ENCODE assay signal across 11 mouse cellular contexts in genomic region chr19:46375489-46375888, GRCm38 (mm10). TPM values are rescaled to one million over a fixed set of nuclear protein-coding genes. Genes with fewer than 3 reads are reported as not detected.
DNase-seq lines count a peak whose midpoint lies in the region; ATAC-seq and TF ChIP-seq lines count a peak whose summit lies in the region.
"Had no signal": no experiment of that assay in that cellular context is flagged by ENCODE, and none has a peak within 500 bp of the region (broad histone marks: within the 10 kb centered on the region; RNA-seq: fewer than 3 reads in every experiment).

No protein-coding gene starts in this region.

- WGBS in liver, adult 2 months: 32% methylated on average over 5 of the region's 5 CpGs
- 79% methylated on average over 5 of the region's 5 CpGs for WGBS in liver, embryonic 11.5 days
- 26% methylated on average over 5 of the region's 5 CpGs for WGBS in lung, adult 2 months
- 80% methylated on average over 5 of the region's 5 CpGs for WGBS in limb, embryonic 10.5 days

- H3K9me3 ChIP-seq in liver, embryonic 11.5 days (ENCODE audit: control insufficient read depth, low read length): no peaks in the 10 kb centered on the region
- H3K9me3 ChIP-seq in limb, embryonic 10.5 days (replicated peaks): no peaks in the 10 kb centered on the region
- H3K9me3 ChIP-seq: G1E had no signal

- H3K79me2 ChIP-seq in liver, adult 2 months (ENCODE audit: control insufficient read depth, insufficient read depth, low read length): no peaks in the 10 kb centered on the region

- peak; percentile 71 to 82 for DNase-seq in cerebellum, postnatal 14 days
- DNase-seq in cerebellum, adult 18-20 months: no peak
- peak; percentile 34 for DNase-seq in liver, adult 2 months (ENCODE audit: extremely low read depth, low read depth, low spot score)
- no peak for DNase-seq in liver, embryonic 11.5 days (ENCODE audit: low spot score)
- peak; percentile 40 for DNase-seq in brain, adult 2 months (ENCODE audit: low read depth, low spot score)
- peak; percentile 28 for DNase-seq in lung, adult 2 months
- no peak for DNase-seq in limb, embryonic 10.5 days (ENCODE audit: low spot score)
- DNase-seq in adrenal gland, postnatal 25 days: no peak
- DNase-seq: kidney, postnatal 36 days; spleen, adult 18-20 months had no signal

- H3K4me1 ChIP-seq in liver, adult 2 months (ENCODE audit: control insufficient read depth, insufficient read depth, low read length): no peaks in the 10 kb centered on the region
- H3K4me1 ChIP-seq in liver, embryonic 11.5 days (replicated peaks; ENCODE audit: control insufficient read depth, insufficient read depth, low read length): peaks cover 4% of the 10 kb centered on the region; the same call in 1 of the 2 replicates
- H3K4me1 ChIP-seq in lung, adult 2 months (ENCODE audit: control insufficient read depth, insufficient read depth, low read length): peaks cover 4% of the 10 kb centered on the region; the same call in 1 of the 2 replicates
- H3K4me1 ChIP-seq in limb, embryonic 10.5 days: peaks cover 7% of the 10 kb centered on the region

- H3K36me3 ChIP-seq in liver, adult 2 months (ENCODE audit: control insufficient read depth, insufficient read depth, low read length): peaks cover 21% of the 10 kb centered on the region
- H3K36me3 ChIP-seq in liver, embryonic 11.5 days (ENCODE audit: control insufficient read depth, insufficient read depth, low read length): peaks cover 23% of the 10 kb centered on the region
- H3K36me3 ChIP-seq in limb, embryonic 10.5 days: peaks cover 49% of the 10 kb centered on the region

- no peaks in the 10 kb centered on the region for H3K27me3 ChIP-seq in liver, adult 2 months (ENCODE audit: control insufficient read depth, insufficient read depth, low read length)
- H3K27me3 ChIP-seq in liver, embryonic 11.5 days (replicated peaks; ENCODE audit: control insufficient read depth, insufficient read depth, low read length): no peaks in the 10 kb centered on the region
- no peaks in the 10 kb centered on the region for H3K27me3 ChIP-seq in limb, embryonic 10.5 days (ENCODE audit: low read depth, poor library complexity, severe bottlenecking)

- no peak overlapping the region for H3K9ac ChIP-seq in liver, adult 2 months (ENCODE audit: low read depth, low read length)
- H3K9ac ChIP-seq in liver, embryonic 11.5 days (ENCODE audit: low read depth, low read length): no peak overlapping the region

- ATAC-seq in liver, embryonic 11.5 days (replicated peaks; ENCODE audit: low FRiP score): no peak

- H3K4me2 ChIP-seq in liver, embryonic 11.5 days: no peak overlapping the region

- TF ChIP-seq POLR2A in liver, adult 2 months (IDR thresholded peaks at IDR 0.05; ENCODE audit: extremely low read depth, insufficient read depth, low read length): no peak
- TF ChIP-seq POLR2A in lung, adult 2 months (IDR thresholded peaks at IDR 0.05; ENCODE audit: borderline replicate concordance, extremely low read depth, low read depth, low read length): no peak

- no peak for TF ChIP-seq CTCF in liver, adult 2 months (IDR thresholded peaks at IDR 0.05; ENCODE audit: low read depth, low read length)
- no peak for TF ChIP-seq CTCF in lung, adult 2 months (IDR thresholded peaks at IDR 0.05; ENCODE audit: insufficient read depth, low read length)

- H3K4me3 ChIP-seq in liver, adult 2 months (ENCODE audit: insufficient read depth, low read depth, low read length): no peak overlapping the region
- no peak overlapping the region for H3K4me3 ChIP-seq in liver, embryonic 11.5 days (ENCODE audit: low read depth, low read length)
- no peak overlapping the region for H3K4me3 ChIP-seq in lung, adult 2 months (replicated peaks; ENCODE audit: extremely low read depth, low read depth, low read length)
- H3K4me3 ChIP-seq in limb, embryonic 10.5 days: no peak overlapping the region

- no peak overlapping the region for H3K27ac ChIP-seq in liver, adult 2 months (replicated peaks; ENCODE audit: insufficient read depth, low read depth, low read length)
- no peak overlapping the region for H3K27ac ChIP-seq in liver, embryonic 11.5 days (ENCODE audit: low read depth, low read length)
- H3K27ac ChIP-seq in limb, embryonic 10.5 days: no peak overlapping the region

RNA-seq across cellular contexts. Expression of gene Actr1a, which starts 20.1 kb away (rescaled TPM):
- total RNA-seq in liver, adult 2 months (2014; rRNA removed): 29.7 and 32.5 TPM in 2 replicates
- polyA plus RNA-seq in liver, adult 2 months (2012; rRNA removed): 40.9 and 46.2 TPM in 2 replicates
- 90.6 and 103 TPM in 2 replicates for polyA plus RNA-seq in liver, embryonic 11.5 days (2014; fragmentation: Nextera tagmentation; extraction: Ambion mirVana)
- polyA plus RNA-seq in lung, adult 2 months (2012; rRNA removed): 85.4 and 112 TPM in 2 replicates
- polyA plus RNA-seq in limb, embryonic 10.5 days (2016; fragmentation: Nextera tagmentation; extraction: Ambion mirVana): 159 and 168 TPM in 2 replicates
- total RNA-seq in adrenal gland, postnatal 25 days (2021): 107 and 113 TPM in 2 replicates

RNA-seq across cellular contexts. Expression of gene Sufu, which starts 21.2 kb away (rescaled TPM):
- 1.1 and 2.3 TPM in 2 replicates for total RNA-seq in liver, adult 2 months (2014; rRNA removed)
- 2.8 and 3.2 TPM in 2 replicates for polyA plus RNA-seq in liver, adult 2 months (2012; rRNA removed)
- 22.8 and 24.7 TPM in 2 replicates for polyA plus RNA-seq in liver, embryonic 11.5 days (2014; fragmentation: Nextera tagmentation; extraction: Ambion mirVana)
- 17.5 and 18.0 TPM in 2 replicates for polyA plus RNA-seq in lung, adult 2 months (2012; rRNA removed)
- 53.8 and 58.5 TPM in 2 replicates for polyA plus RNA-seq in limb, embryonic 10.5 days (2016; fragmentation: Nextera tagmentation; extraction: Ambion mirVana)
- 20.3 and 27.1 TPM in 2 replicates for total RNA-seq in adrenal gland, postnatal 25 days (2021)

RNA-seq across cellular contexts. Expression of gene 2310034G01Rik, which starts 25.4 kb away (rescaled TPM):
- 0.09 and 0.40 TPM in 2 replicates for total RNA-seq in liver, adult 2 months (2014; rRNA removed)
- polyA plus RNA-seq in liver, adult 2 months (2012; rRNA removed): 0.10 and 0.25 TPM in 2 replicates
- 0.87 and 1.5 TPM in 2 replicates for polyA plus RNA-seq in liver, embryonic 11.5 days (2014; fragmentation: Nextera tagmentation; extraction: Ambion mirVana)
- polyA plus RNA-seq in lung, adult 2 months (2012; rRNA removed): 6.8 and 10.1 TPM in 2 replicates
- 1.3 and 1.8 TPM in 2 replicates for polyA plus RNA-seq in limb, embryonic 10.5 days (2016; fragmentation: Nextera tagmentation; extraction: Ambion mirVana)
- 1.2 TPM in 1 of 2 replicates, not detected in the other for total RNA-seq in adrenal gland, postnatal 25 days (2021)
- total RNA-seq: G1E had no signal
- polyA plus RNA-seq: G1E had no signal

RNA-seq across cellular contexts. Expression of gene Mfsd13a, which starts 34.6 kb away (rescaled TPM):
- total RNA-seq in liver, adult 2 months (2014; rRNA removed): 1.2 and 1.3 TPM in 2 replicates
- 17.9 and 22.0 TPM in 2 replicates for polyA plus RNA-seq in liver, adult 2 months (2012; rRNA removed)
- 21.9 and 25.4 TPM in 2 replicates for polyA plus RNA-seq in liver, embryonic 11.5 days (2014; fragmentation: Nextera tagmentation; extraction: Ambion mirVana)
- 26.5 and 27.1 TPM in 2 replicates for polyA plus RNA-seq in lung, adult 2 months (2012; rRNA removed)
- 7.7 and 8.1 TPM in 2 replicates for polyA plus RNA-seq in limb, embryonic 10.5 days (2016; fragmentation: Nextera tagmentation; extraction: Ambion mirVana)
- 6.3 and 8.8 TPM in 2 replicates for total RNA-seq in adrenal gland, postnatal 25 days (2021)
- total RNA-seq: G1E had no signal

RNA-seq across cellular contexts. Expression of gene Cuedc2, which starts 37.0 kb away (rescaled TPM):
- total RNA-seq in liver, adult 2 months (2014; rRNA removed): 19.5 and 21.7 TPM in 2 replicates
- 24.6 and 25.1 TPM in 2 replicates for polyA plus RNA-seq in liver, adult 2 months (2012; rRNA removed)
- 151 and 153 TPM in 2 replicates for polyA plus RNA-seq in liver, embryonic 11.5 days (2014; fragmentation: Nextera tagmentation; extraction: Ambion mirVana)
- 47.1 and 53.9 TPM in 2 replicates for polyA plus RNA-seq in lung, adult 2 months (2012; rRNA removed)
- polyA plus RNA-seq in limb, embryonic 10.5 days (2016; fragmentation: Nextera tagmentation; extraction: Ambion mirVana): 150 and 183 TPM in 2 replicates
- 64.1 and 81.8 TPM in 2 replicates for total RNA-seq in adrenal gland, postnatal 25 days (2021)

Comparison
In these comparisons a context has a peak if more than half of its experiments do, and no peak if none do; other contexts are left out.
1. DNase-seq: peak in cerebellum, postnatal 14 days (2 of 2), liver, adult 2 months (single experiment), brain, adult 2 months (single experiment) and lung, adult 2 months (single experiment); none in cerebellum, adult 18-20 months (0 of 2), liver, embryonic 11.5 days (single experiment), limb, embryonic 10.5 days (single experiment) and adrenal gland, postnatal 25 days (single experiment).